Mouse (Mus musculus) liver, embryonic 13.5 days (tissue): ENCODE measurements around the gene Syngr1. TPM values are rescaled to one million over a fixed set of nuclear protein-coding genes. Genes with fewer than 3 reads are reported as not detected.
A peak's percentile ranks its signal among the peaks of the same experiment; 100 is the strongest.

ENCODE experiments used
- ATAC-seq: fragments of 200-750 bp; cut with Nextera tagmentation; 2 replicates; pipeline ENCODE4 v1.8.0; 2017; ENCODE audit warnings: low read depth, mild to moderate bottlenecking, moderate number of reproducible peaks, moderate library complexity
- DNase-seq: peaks from one replicate; pipeline ENCODE4 v3.0.0; 2022
- H3K27ac ChIP-seq: fragments of 300-500 bp; sonication (generic); 2 replicates; pipeline ENCODE4 v1.5.1; 2015; ENCODE audit warnings: moderate library complexity, mild to moderate bottlenecking, inconsistent platforms
- H3K27me3 ChIP-seq: fragments of 300-500 bp; sonication (generic); 2 replicates; pipeline ENCODE4 v1.6.1; 2015; ENCODE audit warnings: mild to moderate bottlenecking, inconsistent platforms
- H3K36me3 ChIP-seq: fragments of 300-500 bp; sonication (generic); 2 replicates; pipeline ENCODE4 v1.6.1; 2015; ENCODE audit warnings: mild to moderate bottlenecking, inconsistent platforms
- H3K4me1 ChIP-seq: fragments of 300-500 bp; sonication (generic); replicated peaks from 2 replicates; pipeline ENCODE4 v1.6.1; 2015; ENCODE audit warnings: inconsistent platforms
- H3K4me2 ChIP-seq: fragments of 300-500 bp; sonication (generic); 2 replicates; pipeline ENCODE4 v1.6.1; 2015; ENCODE audit warnings: inconsistent platforms, mild to moderate bottlenecking, moderate library complexity
- H3K4me3 ChIP-seq: fragments of 300-500 bp; sonication (generic); replicated peaks from 2 replicates; pipeline ENCODE4 v1.5.1; 2015; ENCODE audit warnings: mild to moderate bottlenecking, inconsistent platforms
- H3K9ac ChIP-seq: fragments of 300-500 bp; sonication (generic); 2 replicates; pipeline ENCODE4 v1.6.1; 2015; ENCODE audit warnings: mild to moderate bottlenecking, inconsistent platforms
- H3K9me3 ChIP-seq: fragments of 300-500 bp; sonication (generic); replicated peaks from 2 replicates; pipeline ENCODE4 v1.6.1; 2016; ENCODE audit warnings: inconsistent platforms
- WGBS: fragments of 180-500 bp; shearing (Covaris S2); methylation state at CpG from one replicate; pipeline ENCODE4 v1.1.7; 2015; ENCODE audit not compliant: insufficient replicate concordance; 5-methylcytosine and 5-hydroxymethylcytosine counted together
- polyA plus RNA-seq: library from polyadenylated mRNA; unstranded; fragments of >200 nt; fragmentation: Nextera tagmentation; extraction: Ambion mirVana; gene quantifications from 2 replicates; pipeline ENCODE4 v1.2.1, GENCODE M21; 2015

Gene Syngr1
- polyA plus RNA-seq, 1 experiment from 2014 or later: 20.5 TPM

DNA sequence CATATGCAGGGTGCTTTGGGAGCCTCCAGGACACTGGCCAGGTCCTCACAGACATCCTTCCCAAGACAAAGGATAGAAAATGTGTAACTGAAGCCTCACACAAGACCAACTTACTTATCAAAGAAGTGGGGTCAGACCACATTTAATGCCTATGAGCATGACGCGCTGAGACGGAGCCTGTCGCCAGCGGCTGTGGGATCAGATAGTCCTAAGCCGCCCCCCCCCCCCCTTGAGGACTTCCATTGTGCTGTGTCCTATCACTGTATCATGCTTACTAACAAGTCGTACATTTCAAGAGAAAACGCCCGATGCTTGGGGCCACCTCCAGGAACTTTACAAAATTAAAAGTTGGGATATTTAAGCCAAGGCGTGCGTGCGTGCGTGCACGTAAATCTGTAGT is 56.0 kb downstream of the Syngr1 start:
- H3K9me3 ChIP-seq: 0 out of 2 replicates have a peak, but pooled peaks cover 2% of the 10 kb centered on the region
- H3K36me3 ChIP-seq: peaks cover 68% of the 10 kb centered on the region
- no peak overlapping the region for H3K4me2 ChIP-seq
- DNase-seq: no peak
- H3K4me1 ChIP-seq: peaks cover 26% of the 10 kb centered on the region
- 59% methylated on average over 14 of the region's 14 CpGs for WGBS
- H3K9ac ChIP-seq: no peak overlapping the region
- no peak overlapping the region for H3K27ac ChIP-seq
- H3K4me3 ChIP-seq: no peak overlapping the region
- H3K27me3 ChIP-seq: no peaks in the 10 kb centered on the region
- peak; percentile 45; the same call in 1 of the 2 replicates for ATAC-seq

- H3K9me3 ChIP-seq: no peaks in the 10 kb centered on the region
- no peak overlapping the region for H3K4me3 ChIP-seq
- H3K27ac ChIP-seq: no peak overlapping the region
- no peak overlapping the region for H3K9ac ChIP-seq
- H3K4me2 ChIP-seq: no peak overlapping the region
- WGBS: 77% methylated on average over 5 of the region's 5 CpGs
- DNase-seq (no peak), ATAC-seq (no peak)
- H3K36me3 ChIP-seq: peaks cover 69% of the 10 kb centered on the region
- no peaks in the 10 kb centered on the region for H3K27me3 ChIP-seq
- peaks cover 26% of the 10 kb centered on the region for H3K4me1 ChIP-seq
Measured at GRCm38 (mm10) chr15:80147511-80147910, 56.4 kb downstream of the Syngr1 start.

GRCm38 (mm10) chr15:80148565-80148964 is 57.4 kb downstream of the Syngr1 start:
- 78% methylated on average over 8 of the region's 8 CpGs for WGBS
- Histone ChIP-seq H3K4me1 (peaks cover 26% of the 10 kb centered on the region), H3K9me3 (no peaks in the 10 kb centered on the region), H3K4me3 (no peak overlapping the region), H3K27me3 (no peaks in the 10 kb centered on the region), H3K9ac (no peak overlapping the region), H3K4me2 (no peak overlapping the region), H3K36me3 (peaks cover 74% of the 10 kb centered on the region), H3K27ac (no peak overlapping the region)
- DNase-seq: no peak
- no peak for ATAC-seq

DNA sequence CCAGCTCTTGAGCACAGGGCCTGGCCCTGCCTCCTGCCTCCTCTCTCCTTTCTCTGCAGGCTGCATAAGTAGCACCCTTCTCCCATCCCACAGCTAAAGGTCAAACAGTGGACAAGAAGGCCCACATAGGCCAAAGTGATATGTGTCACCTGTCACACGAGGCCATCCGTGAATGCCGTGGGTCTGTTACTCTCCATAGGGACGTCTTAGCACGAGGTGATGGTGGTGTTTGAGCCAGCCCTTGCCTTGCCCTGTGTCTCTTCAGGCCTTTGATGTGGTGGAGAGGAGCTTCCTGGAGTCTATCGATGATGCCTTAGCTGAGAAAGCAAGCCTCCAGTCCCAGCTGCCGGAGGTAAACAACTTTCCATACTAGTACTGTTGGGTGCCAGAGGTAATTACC is 58.4 kb downstream of the Syngr1 start:
- Histone ChIP-seq H3K9me3 (no peaks in the 10 kb centered on the region), H3K36me3 (peaks cover 74% of the 10 kb centered on the region)
- WGBS: 85% methylated on average over 7 of the region's 7 CpGs

DNA sequence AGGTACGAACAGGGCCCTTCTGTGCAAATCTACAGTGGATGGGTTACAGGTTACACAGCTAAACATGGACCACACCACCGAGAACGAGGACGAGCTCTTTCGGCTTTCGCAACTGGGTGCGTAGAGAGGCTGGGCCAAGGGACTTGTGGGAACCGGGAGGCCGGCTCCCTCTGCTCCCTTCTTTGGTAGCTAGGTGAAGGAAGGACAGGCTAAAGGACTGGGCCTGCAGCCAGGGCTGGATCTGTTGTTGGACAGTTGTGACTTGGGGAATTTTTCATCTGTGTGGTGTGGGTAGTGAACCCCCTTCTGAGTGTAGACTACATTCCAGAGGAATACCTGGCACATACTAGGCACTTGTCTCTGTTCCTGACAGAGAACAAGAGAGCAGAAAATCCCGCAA is 61.5 kb downstream of the Syngr1 start:
- H3K9ac ChIP-seq: no peak overlapping the region
- H3K27ac ChIP-seq: no peak overlapping the region
- peaks cover 96% of the 10 kb centered on the region for H3K36me3 ChIP-seq
- WGBS: 92% methylated on average over 10 of the region's 10 CpGs
- peaks cover 6% of the 10 kb centered on the region; the same call in 1 of the 2 replicates for H3K4me1 ChIP-seq
- no peak for DNase-seq
- ATAC-seq: no peak
- H3K4me2 ChIP-seq: no peak overlapping the region
- H3K27me3 ChIP-seq: no peaks in the 10 kb centered on the region
- no peak overlapping the region for H3K4me3 ChIP-seq
- H3K9me3 ChIP-seq: no peaks in the 10 kb centered on the region

More for the DNA sequence above, 58.4 kb downstream of the Syngr1 start:
- ATAC-seq (no peak), DNase-seq (no peak)
- Histone ChIP-seq H3K4me2 (no peak overlapping the region), H3K4me3 (no peak overlapping the region), H3K27ac (no peak overlapping the region), H3K4me1 (peaks cover 26% of the 10 kb centered on the region), H3K27me3 (no peaks in the 10 kb centered on the region), H3K9ac (no peak overlapping the region)

DNA sequence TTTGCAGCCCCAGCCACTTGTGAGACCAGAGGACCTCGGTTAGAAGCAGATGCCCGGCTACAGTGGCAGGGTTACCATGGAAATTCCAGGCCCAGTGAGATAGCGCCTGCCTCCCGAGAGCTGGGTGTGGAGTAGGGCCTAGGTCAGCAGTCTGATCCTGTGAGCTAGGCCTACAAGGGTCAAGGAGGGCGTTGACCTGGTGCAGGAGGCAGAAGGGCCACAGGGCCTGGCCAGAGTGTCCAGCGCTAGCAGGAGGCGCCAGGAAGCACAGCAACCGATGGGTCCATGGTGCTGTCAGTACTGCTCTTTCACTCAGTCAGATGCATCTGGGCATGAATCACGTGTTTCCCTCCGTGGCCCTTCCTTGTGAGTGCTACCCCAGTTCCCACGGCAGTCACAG is 62.6 kb downstream of the Syngr1 start:
- no peak overlapping the region for H3K4me2 ChIP-seq
- no peaks in the 10 kb centered on the region for H3K27me3 ChIP-seq
- H3K9me3 ChIP-seq: no peaks in the 10 kb centered on the region
- no peak overlapping the region for H3K4me3 ChIP-seq
- H3K36me3 ChIP-seq: peaks cover 98% of the 10 kb centered on the region
- DNase-seq: no peak
- H3K27ac ChIP-seq: no peak overlapping the region
- whole genome bisulfite sequencing: 80% methylated on average over 11 of the region's 11 CpGs
- peaks cover 14% of the 10 kb centered on the region for H3K4me1 ChIP-seq
- H3K9ac ChIP-seq: no peak overlapping the region
- no peak for ATAC-seq

DNA sequence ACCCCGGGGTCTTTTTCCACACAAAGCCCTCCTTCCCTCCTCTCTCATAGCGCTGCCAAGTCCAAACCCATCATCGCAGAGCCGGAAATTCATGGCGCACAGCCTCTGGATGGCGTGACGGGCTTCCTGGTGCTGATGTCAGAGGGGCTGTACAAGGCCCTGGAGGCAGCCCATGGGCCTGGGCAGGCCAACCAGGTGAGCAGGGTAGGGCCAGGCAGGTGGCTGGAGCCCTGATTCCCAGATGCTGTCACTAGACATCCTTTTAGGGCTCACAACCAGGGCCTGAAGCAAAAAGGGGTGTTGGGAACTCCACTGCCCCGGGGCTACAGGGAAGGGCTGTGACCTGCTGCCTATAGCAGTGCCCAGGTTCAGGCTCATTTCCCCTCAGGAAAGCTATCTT is 64.6 kb downstream of the Syngr1 start:
- Histone ChIP-seq H3K9me3 (no peaks in the 10 kb centered on the region), H3K4me3 (no peak overlapping the region), H3K36me3 (peaks cover 98% of the 10 kb centered on the region), H3K4me2 (no peak overlapping the region), H3K9ac (no peak overlapping the region), H3K4me1 (peaks cover 26% of the 10 kb centered on the region), H3K27ac (no peak overlapping the region), H3K27me3 (no peaks in the 10 kb centered on the region)
- ATAC-seq (no peak), DNase-seq (no peak)
- 88% methylated on average over 8 of the region's 8 CpGs for WGBS

DNA sequence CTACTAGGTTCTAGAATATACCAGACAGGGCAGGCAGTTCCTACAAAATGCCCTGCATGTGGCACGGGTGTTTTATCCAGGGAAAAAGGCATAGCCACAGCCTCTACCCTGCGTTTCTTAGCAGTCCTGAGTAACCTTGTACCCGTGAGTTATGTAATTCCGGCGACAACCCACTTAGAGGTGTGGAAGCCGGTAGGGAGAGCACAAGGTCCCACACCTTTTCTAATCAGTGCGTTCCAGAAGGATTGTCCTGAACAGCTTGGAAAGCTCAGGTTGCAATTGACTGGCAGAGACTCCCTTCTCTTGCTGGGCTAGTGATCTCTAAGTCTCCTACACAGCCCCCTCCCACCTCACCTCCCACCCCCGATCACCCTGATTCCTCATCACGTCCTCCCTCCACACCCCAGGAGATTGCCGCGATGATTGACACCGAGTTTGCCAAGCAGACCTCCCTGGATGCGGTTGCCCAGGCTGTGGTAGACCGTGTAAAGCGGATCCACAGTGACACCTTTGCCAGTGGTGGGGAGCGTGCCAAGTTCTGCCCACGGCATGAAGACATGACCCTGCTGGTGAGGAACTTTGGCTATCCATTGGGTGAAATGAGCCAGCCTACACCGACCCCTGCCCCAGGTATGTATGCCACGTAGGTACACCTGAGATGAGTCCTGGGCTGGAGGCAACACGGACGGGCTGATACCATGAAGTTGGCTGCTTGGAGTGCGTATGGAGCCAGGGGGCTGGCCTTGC is 66.2 kb downstream of the Syngr1 start:
- H3K9ac ChIP-seq: no peak overlapping the region
- peaks cover 98% of the 10 kb centered on the region for H3K36me3 ChIP-seq
- 86% methylated on average over 22 of the region's 22 CpGs for WGBS
- no peaks in the 10 kb centered on the region for H3K9me3 ChIP-seq
- peaks cover 26% of the 10 kb centered on the region for H3K4me1 ChIP-seq
- DNase-seq: no peak
- H3K4me3 ChIP-seq: no peak overlapping the region
- no peak for ATAC-seq
- no peaks in the 10 kb centered on the region for H3K27me3 ChIP-seq
- no peak overlapping the region for H3K4me2 ChIP-seq
- no peak overlapping the region for H3K27ac ChIP-seq

DNA sequence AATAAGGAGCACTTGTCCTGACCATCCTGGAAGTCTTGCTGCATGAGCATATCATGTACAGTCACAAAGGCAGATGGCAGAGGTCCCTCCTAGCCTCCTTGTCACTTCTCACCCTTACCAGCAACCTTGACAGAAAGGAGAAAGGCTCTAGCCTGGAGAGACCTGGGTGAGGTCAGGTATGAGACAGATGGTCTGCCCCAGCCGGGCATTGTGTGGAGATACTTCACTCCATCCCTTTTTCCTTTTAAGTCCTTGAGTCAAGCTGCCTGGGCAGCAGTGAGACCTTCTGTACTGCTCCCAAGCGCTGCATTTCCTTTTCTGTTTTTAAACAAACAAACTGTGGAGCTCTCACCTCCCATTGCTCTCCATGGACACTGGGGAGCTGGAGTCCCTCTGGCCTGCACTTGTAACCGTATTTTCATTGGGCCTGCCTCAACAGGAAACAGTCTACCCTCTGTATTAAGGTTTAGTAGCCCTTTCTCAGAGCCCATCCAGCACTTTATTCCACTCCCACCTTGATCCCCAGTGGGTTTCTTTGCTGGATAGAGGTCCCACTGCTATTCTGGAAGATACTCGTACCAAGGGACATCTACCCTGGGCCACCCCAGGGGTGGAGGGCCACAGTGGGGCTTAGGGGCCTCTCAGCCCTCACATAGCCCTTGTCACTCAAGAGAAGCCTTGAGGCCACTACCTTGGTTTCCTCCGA is 67.0 kb downstream of the Syngr1 start:
- Histone ChIP-seq H3K27me3 (no peaks in the 10 kb centered on the region), H3K27ac (peak overlapping the region; percentile 63; the same call in 1 of the 2 replicates), H3K9me3 (no peaks in the 10 kb centered on the region), H3K4me3 (no peak overlapping the region), H3K36me3 (peaks cover 90% of the 10 kb centered on the region), H3K4me1 (peaks cover 26% of the 10 kb centered on the region), H3K4me2 (no peak overlapping the region), H3K9ac (no peak overlapping the region)
- no peak for ATAC-seq
- WGBS: 74% methylated on average over 5 of the region's 5 CpGs
- DNase-seq: no peak

DNA sequence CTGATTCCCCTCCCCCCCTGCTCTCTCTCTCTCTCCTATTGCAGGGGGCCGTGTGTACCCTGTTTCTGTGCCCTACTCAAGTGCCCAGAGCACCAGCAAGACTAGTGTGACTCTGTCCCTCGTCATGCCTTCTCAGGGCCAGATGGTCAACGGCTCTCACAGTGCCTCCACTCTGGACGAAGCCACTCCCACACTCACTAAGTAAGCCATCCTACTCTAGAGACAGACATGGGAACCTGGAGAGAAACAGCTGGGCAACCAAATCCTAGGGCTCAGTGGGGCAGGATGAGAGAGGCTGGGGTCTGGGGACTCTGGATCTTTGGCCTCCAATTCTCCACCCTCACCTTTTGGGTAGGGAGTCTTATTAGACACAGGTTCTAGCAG is 67.6 kb downstream of the Syngr1 start:
- H3K4me2 ChIP-seq: no peak overlapping the region

DNA sequence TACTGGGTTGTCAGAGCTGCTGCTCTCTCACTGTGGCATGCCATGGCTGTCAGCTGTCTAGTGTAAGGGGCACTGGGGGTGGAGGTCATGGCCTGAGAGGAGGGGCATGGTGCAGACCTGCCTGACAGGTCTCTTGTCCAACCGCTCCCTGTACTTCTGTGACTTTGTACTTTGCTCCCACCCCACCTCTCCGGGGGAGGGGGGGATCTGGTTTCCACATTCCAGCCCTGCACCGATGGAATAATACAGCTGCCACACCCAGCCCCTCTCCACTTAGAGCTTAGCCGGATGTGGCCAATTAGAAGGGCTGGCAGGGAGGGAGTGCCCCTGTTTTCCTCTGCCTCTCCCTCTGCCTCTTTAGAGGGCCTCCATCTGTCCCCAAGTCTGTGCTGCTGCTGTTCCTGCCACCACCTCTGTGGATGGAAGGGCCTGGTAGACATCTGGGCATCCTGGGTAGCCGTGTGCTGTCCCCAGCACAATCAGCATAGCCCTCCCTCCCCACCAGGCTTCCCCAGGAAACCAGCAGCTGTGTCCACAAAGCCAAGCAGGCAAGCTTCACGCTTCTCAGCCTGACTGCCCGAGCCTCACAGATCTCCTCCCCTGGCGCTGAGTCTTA is 68.3 kb downstream of the Syngr1 start:
- H3K4me2 ChIP-seq: no peak overlapping the region
- H3K9ac ChIP-seq: no peak overlapping the region
- H3K4me3 ChIP-seq: no peak overlapping the region
- H3K27me3 ChIP-seq: no peaks in the 10 kb centered on the region
- ATAC-seq: peak; percentile 77
- WGBS: 60% methylated on average over 8 of the region's 8 CpGs
- no peak for DNase-seq
- peak overlapping the region; percentile 63 for H3K27ac ChIP-seq
- peaks cover 78% of the 10 kb centered on the region for H3K36me3 ChIP-seq
- H3K4me1 ChIP-seq: peaks cover 26% of the 10 kb centered on the region
- no peaks in the 10 kb centered on the region for H3K9me3 ChIP-seq

More for the DNA sequence above, 67.6 kb downstream of the Syngr1 start:
- H3K9ac ChIP-seq: no peak overlapping the region
- peaks cover 85% of the 10 kb centered on the region for H3K36me3 ChIP-seq
- no peaks in the 10 kb centered on the region for H3K27me3 ChIP-seq
- WGBS: 71% methylated on average over 4 of the region's 4 CpGs
- H3K4me1 ChIP-seq: peaks cover 26% of the 10 kb centered on the region
- H3K27ac ChIP-seq: peak overlapping the region; percentile 63
- ATAC-seq (no peak), DNase-seq (no peak)
- no peak overlapping the region for H3K4me3 ChIP-seq
- H3K9me3 ChIP-seq: no peaks in the 10 kb centered on the region
